In the genomic region with DNA sequence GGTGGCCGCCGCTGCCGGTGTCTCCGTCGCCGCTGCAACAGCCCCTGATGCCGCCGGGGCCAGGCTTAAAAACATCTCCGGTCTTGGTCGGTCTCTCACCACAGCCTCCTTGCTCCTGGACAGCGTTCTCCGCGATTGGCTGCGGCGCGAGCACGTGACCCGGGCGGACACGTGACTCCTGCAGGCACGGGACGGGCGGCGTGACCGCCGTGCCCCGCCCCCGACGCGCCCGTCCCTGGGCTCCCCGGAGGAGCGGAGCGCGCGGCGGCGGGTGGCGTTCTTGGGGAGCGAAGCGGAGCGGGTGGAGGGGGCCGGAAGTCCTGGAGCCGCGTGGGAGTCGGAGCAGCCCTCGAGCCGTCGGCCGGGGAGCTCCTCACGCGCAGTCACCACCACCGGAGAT, we compare ENCODE assay signal across 8 mouse cellular contexts. TPM values are rescaled to one million over a fixed set of nuclear protein-coding genes. Genes with fewer than 3 reads are reported as not detected.
DNase-seq lines count a peak whose midpoint lies in the region; ATAC-seq and TF ChIP-seq lines count a peak whose summit lies in the region.

A gene (minus strand): TSS at position 156 of the 400 bp plus-strand sequence.

- peaks cover 0 to 7% of the 10 kb centered on the region in 2 experiments; a peak in 2 of 4 replicates for H3K4me1 ChIP-seq in CH12.LX (ENCODE audit: control insufficient read depth in 1 of 2, insufficient read depth in 2 of 2)
- H3K4me1 ChIP-seq in forebrain, embryonic 10.5 days, result peaks cover 18% of the 10 kb centered on the region
- H3K4me1 ChIP-seq in heart, embryonic 15.5 days (replicated peaks), result peaks cover 17% of the 10 kb centered on the region
- H3K4me1 ChIP-seq in liver, embryonic 13.5 days (replicated peaks), result peaks cover 26% of the 10 kb centered on the region
- 0 out of 2 replicates have a peak, but pooled peaks cover 5% of the 10 kb centered on the region for H3K4me1 ChIP-seq in stomach, embryonic 14.5 days (ENCODE audit: control insufficient read depth, insufficient read depth, low read length)

- TF ChIP-seq POLR2A in CH12.LX (IDR thresholded peaks at IDR 0.05; ENCODE audit: low read depth, low read length), result peak; percentile 53; the same call in 1 of the 2 replicates

- H3K27ac ChIP-seq in CH12.LX (ENCODE audit: insufficient read depth, low read depth), result peak within 1 kb of the TSS; percentile 88
- H3K27ac ChIP-seq in forebrain, embryonic 10.5 days, result peak within 1 kb of the TSS; percentile 90
- peak within 1 kb of the TSS; percentile 95 for H3K27ac ChIP-seq in heart, embryonic 15.5 days
- H3K27ac ChIP-seq in liver, embryonic 13.5 days, result peak within 1 kb of the TSS; percentile 96
- peak within 1 kb of the TSS; percentile 81 for H3K27ac ChIP-seq in stomach, embryonic 14.5 days (ENCODE audit: low read length)

- TF ChIP-seq RAD21 in CH12.LX (IDR thresholded peaks at IDR 0.05; ENCODE audit: low read depth, low read length), result no peak

- H3K36me3 ChIP-seq in CH12.LX (replicated peaks in 1 of 2; ENCODE audit: control insufficient read depth in 1 of 2, insufficient read depth in 1 of 2, low read length in 1 of 2), result peaks cover 9 to 47% of the 10 kb centered on the region in 2 experiments
- H3K36me3 ChIP-seq in forebrain, embryonic 10.5 days (replicated peaks), result peaks cover 32% of the 10 kb centered on the region
- H3K36me3 ChIP-seq in heart, embryonic 15.5 days, result peaks cover 23% of the 10 kb centered on the region
- H3K36me3 ChIP-seq in liver, embryonic 13.5 days, result peaks cover 25% of the 10 kb centered on the region
- peaks cover 23% of the 10 kb centered on the region for H3K36me3 ChIP-seq in stomach, embryonic 14.5 days (ENCODE audit: control insufficient read depth, insufficient read depth, low read length)

- no peak for TF ChIP-seq CTCF in CH12.LX (conservative IDR thresholded peaks at IDR 0.05 in 1 of 2, IDR thresholded peaks at IDR 0.05 in 1 of 2; ENCODE audit: low read depth in 2 of 2, low read length in 2 of 2)

- peak within 1 kb of the TSS; percentile 72 to 97 (median 80) for H3K4me3 ChIP-seq in CH12.LX (replicated peaks in 1 of 3; ENCODE audit: low read depth in 2 of 3, low read length in 2 of 3, poor library complexity in 1 of 3)
- peak within 1 kb of the TSS; percentile 86 for H3K4me3 ChIP-seq in forebrain, embryonic 10.5 days
- peak within 1 kb of the TSS; percentile 99 for H3K4me3 ChIP-seq in heart, embryonic 15.5 days
- H3K4me3 ChIP-seq in liver, embryonic 13.5 days (replicated peaks), result peak within 1 kb of the TSS; percentile 94
- H3K4me3 ChIP-seq in stomach, embryonic 14.5 days (ENCODE audit: low read depth, low read length), result peak within 1 kb of the TSS; percentile 79

- H3K27me3 ChIP-seq in CH12.LX (replicated peaks), result peaks cover 5% of the 10 kb centered on the region
- peaks cover 14% of the 10 kb centered on the region for H3K27me3 ChIP-seq in forebrain, embryonic 10.5 days (ENCODE audit: poor library complexity, severe bottlenecking)
- no peaks in the 10 kb centered on the region for H3K27me3 ChIP-seq in heart, embryonic 15.5 days
- H3K27me3 ChIP-seq in liver, embryonic 13.5 days, result no peaks in the 10 kb centered on the region
- no peaks in the 10 kb centered on the region for H3K27me3 ChIP-seq in stomach, embryonic 14.5 days (ENCODE audit: control insufficient read depth, insufficient read depth, low read length)

- in situ Hi-C loops in CH12.LX (cut with MboI; ENCODE audit: low pct_ligation_motif_present, low pct_unique_long_range_greater_than_20kb, low sequenced_read_pairs), result no loop called here

- H3K9ac ChIP-seq in CH12.LX (ENCODE audit: insufficient read depth, low read depth), result peak within 1 kb of the TSS; percentile 66
- peak within 1 kb of the TSS; percentile 82 for H3K9ac ChIP-seq in heart, embryonic 15.5 days
- H3K9ac ChIP-seq in liver, embryonic 13.5 days, result peak within 1 kb of the TSS; percentile 87
- peak within 1 kb of the TSS; percentile 71 for H3K9ac ChIP-seq in stomach, embryonic 14.5 days (replicated peaks; ENCODE audit: low read depth, low read length)

- no peak for TF ChIP-seq EP300 in CH12.LX (IDR thresholded peaks at IDR 0.05; ENCODE audit: low read length)

- peaks cover 4% of the 10 kb centered on the region for H3K9me3 ChIP-seq in CH12.LX (replicated peaks; ENCODE audit: low read length)
- no peaks in the 10 kb centered on the region for H3K9me3 ChIP-seq in forebrain, embryonic 10.5 days
- H3K9me3 ChIP-seq in heart, embryonic 15.5 days (replicated peaks), result no peaks in the 10 kb centered on the region
- H3K9me3 ChIP-seq in liver, embryonic 13.5 days (replicated peaks), result no peaks in the 10 kb centered on the region
- H3K9me3 ChIP-seq in stomach, embryonic 14.5 days (ENCODE audit: control insufficient read depth, low read depth, low read length), result no peaks in the 10 kb centered on the region

- dilution Hi-C loops in CH12.LX (cut with MboI; ENCODE audit: extremely low pct_ligation_motif_present, extremely low pct_unique_long_range_greater_than_20kb, low sequenced_read_pairs), result no loop called here

- DNase-seq in CH12.LX (ENCODE audit: extremely low read depth), result peak; percentile 51
- DNase-seq in c-Kit-positive CD71-negative TER-119-negative erythroid progenitor cells, embryonic 14.5 days (ENCODE audit: low read depth), result peak; percentile 80
- DNase-seq in forebrain, embryonic 10.5 days (ENCODE audit: extremely low spot score, low spot score), result peak; percentile 94
- DNase-seq in kidney, postnatal 25 days, result peak; percentile 97 to 99
- peak; percentile 94 for DNase-seq in liver, embryonic 13.5 days
- DNase-seq in natural killer cell, adult 2 months (ENCODE audit: low spot score in 2 of 2), result peak; percentile 92 to 95

- WGBS in forebrain, embryonic 10.5 days, result under 1% methylated on average over 53 of the region's 53 CpGs
- WGBS in heart, embryonic 15.5 days, result under 1% methylated on average over 52 of the region's 53 CpGs
- 1% methylated on average over 53 of the region's 53 CpGs for WGBS in liver, embryonic 13.5 days (ENCODE audit: insufficient replicate concordance)
- under 1% methylated on average over 53 of the region's 53 CpGs for WGBS in stomach, embryonic 14.5 days

- peaks cover 24% of the 10 kb centered on the region for H3K79me2 ChIP-seq in CH12.LX (replicated peaks; ENCODE audit: control insufficient read depth, extremely low read depth, insufficient read depth, poor library complexity, severe bottlenecking)

- H3K4me2 ChIP-seq in CH12.LX (ENCODE audit: insufficient read depth, low read depth, poor library complexity, severe bottlenecking), result peak within 1 kb of the TSS; percentile 97
- peak within 1 kb of the TSS; percentile 92 for H3K4me2 ChIP-seq in heart, embryonic 15.5 days
- peak within 1 kb of the TSS; percentile 95 for H3K4me2 ChIP-seq in liver, embryonic 13.5 days
- peak within 1 kb of the TSS; percentile 71 for H3K4me2 ChIP-seq in stomach, embryonic 14.5 days (replicated peaks; ENCODE audit: low read depth, low read length)

- ATAC-seq in heart, embryonic 15.5 days (replicated peaks; ENCODE audit: insufficient number of reproducible peaks, insufficient read depth, low FRiP score, low read depth), result peak; percentile 98
- peak; percentile 90 for ATAC-seq in liver, embryonic 13.5 days (ENCODE audit: low read depth)
- ATAC-seq in stomach, embryonic 14.5 days (ENCODE audit: insufficient number of reproducible peaks, insufficient read depth, low FRiP score, low read depth), result peak; percentile 99

TF ChIP-seq in CH12.LX, 34 proteins besides CTCF, POLR2A, EP300 and RAD21 (continues in another document):
- TF ChIP-seq POLR2AphosphoS2 (IDR thresholded peaks at IDR 0.05; ENCODE audit: low read depth, low read length) (no peak), MAX (IDR thresholded peaks at IDR 0.05; ENCODE audit: low read length) (peak; percentile 92), MYC (IDR thresholded peaks at IDR 0.05; ENCODE audit: low read depth, low read length) (no peak), USF1 (IDR thresholded peaks at IDR 0.05; ENCODE audit: low read depth, low read length) (peak; percentile 95), GABPA (IDR thresholded peaks at IDR 0.05; ENCODE audit: insufficient replicate concordance, low read depth, low read length) (no peak), E2F4 (IDR thresholded peaks at IDR 0.05; ENCODE audit: insufficient replicate concordance, low read depth, low read length) (no peak), NELFE (IDR thresholded peaks at IDR 0.05; ENCODE audit: low read depth, low read length) (no peak), ZKSCAN1 (IDR thresholded peaks at IDR 0.05; ENCODE audit: borderline replicate concordance, low read depth, low read length) (no peak), ZC3H11A (IDR thresholded peaks at IDR 0.05; ENCODE audit: low read depth, low read length) (no peak), MEF2A (IDR thresholded peaks at IDR 0.05; ENCODE audit: borderline replicate concordance, low read depth, low read length) (no peak), TBP (conservative IDR thresholded peaks at IDR 0.05; ENCODE audit: low read depth, low read length) (no peak), SIN3A (IDR thresholded peaks at IDR 0.05; ENCODE audit: low read length) (no peak), UBTF (IDR thresholded peaks at IDR 0.05; ENCODE audit: low read depth, low read length) (0 out of 2 replicates have a peak, but pooled peaks have one; percentile 40), TCF12 (IDR thresholded peaks at IDR 0.05; ENCODE audit: low read depth, low read length) (no peak), CHD2 (IDR thresholded peaks at IDR 0.05; ENCODE audit: low read length) (no peak), ETS1 (conservative IDR thresholded peaks at IDR 0.05; ENCODE audit: low read depth, low read length) (no peak), CHD1 (IDR thresholded peaks at IDR 0.05; ENCODE audit: low read depth, low read length) (no peak), USF2 (conservative IDR thresholded peaks at IDR 0.05; ENCODE audit: low read depth, low read length) (peak; percentile 96), KAT2A (IDR thresholded peaks at IDR 0.05; ENCODE audit: insufficient replicate concordance, low read length) (no peak), ZNF384 (IDR thresholded peaks at IDR 0.05; ENCODE audit: low read depth, low read length) (no peak), ZMIZ1 (IDR thresholded peaks at IDR 0.05; ENCODE audit: low read depth, low read length) (no peak), MAFK (IDR thresholded peaks at IDR 0.05; ENCODE audit: insufficient replicate concordance, low read length) (no peak), IRF4 (IDR thresholded peaks at IDR 0.05; ENCODE audit: low read depth, low read length) (no peak)

RNA-seq across cellular contexts. Expression of the gene that starts here (rescaled TPM):
- total RNA-seq in CH12.LX (2012; rRNA removed) (5.6 and 5.7 TPM in 2 replicates), CH12.LX (2014; rRNA removed) (1.1 and 1.7 TPM in 2 replicates)
- 1.2 and 1.6 TPM in 2 replicates for polyA plus RNA-seq in CH12.LX (2012; ENCODE audit: insufficient read length, low read depth)
- polyA plus RNA-seq in forebrain, embryonic 10.5 days (2016; fragmentation: Nextera tagmentation; extraction: Ambion mirVana), result 11.7 and 14.6 TPM in 2 replicates
- polyA plus RNA-seq in heart, embryonic 15.5 days (2015; fragmentation: Nextera tagmentation; extraction: Ambion mirVana), result 19.1 and 20.7 TPM in 2 replicates
- polyA plus RNA-seq in liver, embryonic 13.5 days (2015; fragmentation: Nextera tagmentation; extraction: Ambion mirVana), result 6.1 and 8.3 TPM in 2 replicates
- 32.8 and 33.5 TPM in 2 replicates for polyA plus RNA-seq in stomach, embryonic 14.5 days (2014; fragmentation: Nextera tagmentation; extraction: Ambion mirVana)

Comparison
In these comparisons a context has a peak if more than half of its experiments do, and no peak if none do; other contexts are left out.
1. Peak in every context shown above with its lines: DNase-seq, ATAC-seq, H3K4me3 ChIP-seq and H3K27ac ChIP-seq.